Mouse (Mus musculus) testis, adult 2 months (tissue): ENCODE measurements around the gene Pigk.

Source experiments
- CTCF ChIP-seq: fragments of 200-500 bp; IDR thresholded peaks from 2 replicates; pipeline ENCODE4 v1.5.1; 2012; ENCODE audit warnings: low read depth, mild to moderate bottlenecking, inconsistent platforms, low read length, moderate library complexity; ENCODE audit not compliant: control insufficient read depth, insufficient read depth, insufficient replicate concordance
- POLR2A ChIP-seq: fragments of 200-500 bp; IDR thresholded peaks from 2 replicates; pipeline ENCODE4 v1.6.1; 2012; ENCODE audit warnings: low read depth, mild to moderate bottlenecking, inconsistent platforms, low read length, moderate library complexity; ENCODE audit not compliant: control insufficient read depth

DNA sequence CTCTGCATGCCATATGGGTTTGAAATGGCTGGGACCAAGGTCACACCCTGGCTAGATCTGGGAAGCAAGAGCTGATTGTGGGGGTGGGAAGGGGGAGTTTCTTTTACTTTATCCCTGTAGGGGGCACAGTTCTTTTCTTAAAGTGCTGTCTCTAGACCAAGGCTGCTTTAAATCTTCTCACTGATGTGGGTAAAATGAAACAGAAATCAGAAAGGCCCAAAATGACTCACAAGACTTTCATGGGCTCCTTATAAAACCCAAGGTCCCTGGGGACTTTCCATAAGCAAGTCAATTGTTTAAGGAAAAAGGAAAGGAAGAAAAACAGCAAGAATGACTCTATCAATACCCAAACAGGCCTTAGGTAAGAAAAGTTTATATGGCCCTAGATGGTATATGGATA lies 172.8 kb downstream of the Pigk start:
- TF ChIP-seq CTCF (no peak), POLR2A (no peak)
